ENCODE assay signal across 24 mouse cellular contexts in genomic region chr10:98728396-98729030, GRCm38 (mm10).
DNase-seq lines count a peak whose midpoint lies in the region; ATAC-seq and TF ChIP-seq lines count a peak whose summit lies in the region.
"Had no signal": no experiment of that assay in that cellular context is flagged by ENCODE, and none has a peak within 500 bp of the region (broad histone marks: within the 10 kb centered on the region; RNA-seq: fewer than 3 reads in every experiment).

No protein-coding gene starts in this region.

- no peaks in the 10 kb centered on the region for H3K36me3 ChIP-seq in lung, postnatal 0 days (ENCODE audit: insufficient read depth, low read length)
- H3K36me3 ChIP-seq in MEL (ENCODE audit: control insufficient read depth in 1 of 2, insufficient read depth in 2 of 2, low read length in 2 of 2) = peaks cover 0 to 28% of the 10 kb centered on the region in 2 experiments; a peak in 2 of 4 replicates
- H3K36me3 ChIP-seq in liver, embryonic 11.5 days (ENCODE audit: control insufficient read depth, insufficient read depth, low read length) = no peaks in the 10 kb centered on the region
- H3K36me3 ChIP-seq: embryonic facial prominence, embryonic 12.5 days; hindbrain, embryonic 13.5 days had no signal

- WGBS in lung, postnatal 0 days = 49% methylated on average over 5 of the region's 5 CpGs
- WGBS in liver, embryonic 11.5 days = 62% methylated on average over 5 of the region's 5 CpGs

- TF ChIP-seq CTCF in lung, postnatal 0 days (IDR thresholded peaks at IDR 0.05) = no peak
- TF ChIP-seq CTCF in MEL (IDR thresholded peaks at IDR 0.05 in 2 of 3, conservative IDR thresholded peaks at IDR 0.05 in 1 of 3; ENCODE audit: control insufficient read depth in 1 of 3, insufficient read depth in 1 of 3, low read depth in 2 of 3, low read length in 3 of 3, poor library complexity in 1 of 3, severe bottlenecking in 1 of 3) = no peak

- DNase-seq in lung, postnatal 0 days (ENCODE audit: low spot score) = peak; percentile 50
- no peak for DNase-seq in lung, postnatal 10 days
- DNase-seq in MEL (ENCODE audit: low read depth, low spot score) = peak; percentile 40
- DNase-seq in liver, embryonic 11.5 days (ENCODE audit: low spot score) = no peak
- no peak for DNase-seq in c-Kit-positive CD71-positive TER-119-positive erythroid progenitor cells, embryonic 14.5 days (ENCODE audit: low spot score)
- DNase-seq in spleen, postnatal 10 days (ENCODE audit: low spot score in 2 of 2) = no peak
- no peak for DNase-seq in cerebellum, adult 11-12 months
- DNase-seq: adrenal gland, postnatal 14 days; B cell, adult 2 months; cerebellum, adult 2 months; gastrocnemius, adult 2 months; heart, postnatal 10 days; kidney, adult 9 months; kidney, postnatal 25 days; right cerebral cortex, adult 18-20 months; thymus, postnatal 14 days had no signal

- no peak overlapping the region for H3K27ac ChIP-seq in lung, postnatal 0 days (ENCODE audit: low read length)
- no peak overlapping the region; the same call in 1 of the 2 replicates for H3K27ac ChIP-seq in MEL (ENCODE audit: control insufficient read depth, low read depth, low read length)
- H3K27ac ChIP-seq in liver, embryonic 11.5 days (ENCODE audit: low read depth, low read length) = no peak overlapping the region
- H3K27ac ChIP-seq: embryonic facial prominence, embryonic 12.5 days; gastrocnemius, adult 2 months; hindbrain, embryonic 13.5 days; liver, embryonic 14.5 days had no signal

- TF ChIP-seq EP300 in lung, postnatal 0 days (IDR thresholded peaks at IDR 0.05) = no peak
- peak in 1 of 2 experiments; percentile 52; a peak in 3 of 4 replicates for TF ChIP-seq EP300 in MEL (IDR thresholded peaks at IDR 0.05; ENCODE audit: low read depth in 1 of 2, low read length in 2 of 2)

- H3K27me3 ChIP-seq in lung, postnatal 0 days (replicated peaks; ENCODE audit: insufficient read depth, low read length) = no peaks in the 10 kb centered on the region
- H3K27me3 ChIP-seq in MEL (ENCODE audit: control insufficient read depth in 1 of 2, insufficient read depth in 2 of 2, low read length in 2 of 2) = no peaks in the 10 kb centered on the region
- H3K27me3 ChIP-seq in liver, embryonic 11.5 days (replicated peaks; ENCODE audit: control insufficient read depth, insufficient read depth, low read length) = no peaks in the 10 kb centered on the region
- H3K27me3 ChIP-seq: embryonic facial prominence, embryonic 12.5 days; hindbrain, embryonic 13.5 days had no signal

- H3K4me3 ChIP-seq in lung, postnatal 0 days (ENCODE audit: low read depth, low read length) = no peak overlapping the region
- H3K4me3 ChIP-seq in MEL (ENCODE audit: control insufficient read depth in 1 of 2, insufficient read depth in 1 of 2, low read depth in 2 of 2, low read length in 2 of 2) = no peak overlapping the region
- no peak overlapping the region for H3K4me3 ChIP-seq in liver, embryonic 11.5 days (ENCODE audit: low read depth, low read length)
- H3K4me3 ChIP-seq: embryonic facial prominence, embryonic 12.5 days; gastrocnemius, adult 2 months; hindbrain, embryonic 13.5 days had no signal

- ATAC-seq in lung, postnatal 0 days = no peak
- ATAC-seq in liver, embryonic 11.5 days (replicated peaks; ENCODE audit: low FRiP score) = peak; percentile 58; the same call in 1 of the 2 replicates
- peak; percentile 43; the same call in 1 of the 2 replicates for ATAC-seq in monocyte, adult 5-6 weeks (replicated peaks; ENCODE audit: insufficient number of reproducible peaks, low FRiP score, low TSS enrichment, poor library complexity, severe bottlenecking)
- ATAC-seq: activated CD4-positive, CD25-positive, alpha-beta regulatory T cell, adult 4 months; forebrain, embryonic 16.5 days; midbrain, embryonic 16.5 days had no signal

- no peak for TF ChIP-seq POLR2A in MEL (IDR thresholded peaks at IDR 0.05; ENCODE audit: control insufficient read depth in 1 of 2, insufficient read depth in 1 of 2, low read depth in 1 of 2, low read length in 2 of 2, poor library complexity in 1 of 2)

- no peak overlapping the region for H3K9ac ChIP-seq in lung, postnatal 0 days (replicated peaks; ENCODE audit: low read depth)
- no peak overlapping the region for H3K9ac ChIP-seq in MEL (ENCODE audit: control insufficient read depth, low read depth, low read length, poor library complexity, severe bottlenecking)
- no peak overlapping the region for H3K9ac ChIP-seq in liver, embryonic 11.5 days (ENCODE audit: low read depth, low read length)
- H3K9ac ChIP-seq: embryonic facial prominence, embryonic 12.5 days; hindbrain, embryonic 13.5 days; liver, embryonic 14.5 days had no signal

- H3K4me1 ChIP-seq in lung, postnatal 0 days (ENCODE audit: insufficient read depth, low read depth, low read length) = no peaks in the 10 kb centered on the region
- peaks cover 12 to 18% of the 10 kb centered on the region in 2 experiments for H3K4me1 ChIP-seq in MEL (ENCODE audit: control insufficient read depth in 1 of 2, insufficient read depth in 2 of 2, low read length in 2 of 2)
- no peaks in the 10 kb centered on the region for H3K4me1 ChIP-seq in liver, embryonic 11.5 days (replicated peaks; ENCODE audit: control insufficient read depth, insufficient read depth, low read length)
- H3K4me1 ChIP-seq: embryonic facial prominence, embryonic 12.5 days; hindbrain, embryonic 13.5 days had no signal

- H3K79me2 ChIP-seq in MEL (ENCODE audit: control insufficient read depth, insufficient read depth, low read length, poor library complexity) = no peaks in the 10 kb centered on the region

- H3K4me2 ChIP-seq in lung, postnatal 0 days (replicated peaks; ENCODE audit: low read depth, low read length) = no peak overlapping the region
- H3K4me2 ChIP-seq in liver, embryonic 11.5 days = no peak overlapping the region
- H3K4me2 ChIP-seq: embryonic facial prominence, embryonic 12.5 days; heart, embryonic 11.5 days; hindbrain, embryonic 13.5 days had no signal

- no peaks in the 10 kb centered on the region for H3K9me3 ChIP-seq in lung, postnatal 0 days (ENCODE audit: low read length)
- no peaks in the 10 kb centered on the region for H3K9me3 ChIP-seq in MEL (replicated peaks; ENCODE audit: insufficient read depth, low read length)
- no peaks in the 10 kb centered on the region for H3K9me3 ChIP-seq in liver, embryonic 11.5 days (ENCODE audit: control insufficient read depth, low read length)
- H3K9me3 ChIP-seq: embryonic facial prominence, embryonic 12.5 days; hindbrain, embryonic 13.5 days had no signal

- TF ChIP-seq RAD21 in MEL (IDR thresholded peaks at IDR 0.05; ENCODE audit: low read depth, low read length) = no peak

TF ChIP-seq in MEL, 35 proteins besides CTCF, POLR2A, EP300 and RAD21 (continues in another document):
- TF ChIP-seq ZC3H11A (IDR thresholded peaks at IDR 0.05; ENCODE audit: low read depth, low read length) = no peak
- TF ChIP-seq TCF12 (IDR thresholded peaks at IDR 0.05; ENCODE audit: low read depth, low read length) = peak; percentile 34; the same call in 1 of the 2 replicates
- TF ChIP-seq GATA1 (IDR thresholded peaks at IDR 0.05; ENCODE audit: low read depth, low read length) = peak; percentile 29; the same call in 1 of the 2 replicates
- no peak for TF ChIP-seq GABPA (IDR thresholded peaks at IDR 0.05; ENCODE audit: low read depth, low read length)
- TF ChIP-seq SIN3A (IDR thresholded peaks at IDR 0.05; ENCODE audit: low read length) = no peak
- peak; percentile 61 for TF ChIP-seq ETS1 (IDR thresholded peaks at IDR 0.05; ENCODE audit: low read depth, low read length)
- no peak for TF ChIP-seq CHD1 (IDR thresholded peaks at IDR 0.05; ENCODE audit: low read depth, low read length)
- no peak; the same call in 1 of the 2 replicates for TF ChIP-seq RCOR1 (IDR thresholded peaks at IDR 0.05; ENCODE audit: low read depth, low read length)
- TF ChIP-seq MAZ (IDR thresholded peaks at IDR 0.05; ENCODE audit: low read depth, low read length) = no peak
- TF ChIP-seq MXI1 (IDR thresholded peaks at IDR 0.05; ENCODE audit: low read depth, low read length) = no peak
- TF ChIP-seq TAL1 (IDR thresholded peaks at IDR 0.05; ENCODE audit: low read length) = no peak
- TF ChIP-seq MAFK (IDR thresholded peaks at IDR 0.05; ENCODE audit: borderline replicate concordance, low read depth, low read length) = peak; percentile 16; the same call in 1 of the 2 replicates
- TF ChIP-seq HCFC1 (IDR thresholded peaks at IDR 0.05; ENCODE audit: low read depth, low read length) = no peak
- TF ChIP-seq MYB (IDR thresholded peaks at IDR 0.05; ENCODE audit: low read depth, low read length) = no peak
- no peak for TF ChIP-seq ZMIZ1 (IDR thresholded peaks at IDR 0.05; ENCODE audit: low read depth, low read length)
- TF ChIP-seq UBTF (IDR thresholded peaks at IDR 0.05; ENCODE audit: borderline replicate concordance, insufficient read depth, low read depth, low read length) = no peak
- no peak for TF ChIP-seq NRF1 (IDR thresholded peaks at IDR 0.05; ENCODE audit: insufficient read depth, low read depth, low read length, poor library complexity, severe bottlenecking)
- TF ChIP-seq JUND (IDR thresholded peaks at IDR 0.05; ENCODE audit: low read depth, low read length) = no peak
- TF ChIP-seq E2F4 (IDR thresholded peaks at IDR 0.05; ENCODE audit: borderline replicate concordance, low read depth, low read length) = no peak
- TF ChIP-seq POLR2AphosphoS2 (IDR thresholded peaks at IDR 0.05; ENCODE audit: low read length) = no peak
- no peak for TF ChIP-seq POLR2AphosphoS5 (IDR thresholded peaks at IDR 0.05; ENCODE audit: borderline replicate concordance, low read depth, low read length)
- TF ChIP-seq USF2 (IDR thresholded peaks at IDR 0.05; ENCODE audit: borderline replicate concordance in 1 of 2, insufficient read depth in 1 of 2, low read depth in 1 of 2, low read length in 2 of 2) = no peak
- TF ChIP-seq ZNF384 (IDR thresholded peaks at IDR 0.05; ENCODE audit: low read depth, low read length) = peak; percentile 60
- no peak for TF ChIP-seq BHLHE40 (IDR thresholded peaks at IDR 0.05; ENCODE audit: borderline replicate concordance, low read depth, low read length)
- peak; percentile 89; the same call in 1 of the 2 replicates for TF ChIP-seq MEF2A (IDR thresholded peaks at IDR 0.05; ENCODE audit: extremely low read depth, insufficient replicate concordance, low read depth, low read length, poor library complexity, severe bottlenecking)
- no peak for TF ChIP-seq ZKSCAN1 (IDR thresholded peaks at IDR 0.05; ENCODE audit: low read depth, low read length)
- TF ChIP-seq MYC (IDR thresholded peaks at IDR 0.05; ENCODE audit: low read depth, low read length) = no peak
- TF ChIP-seq ELF1 (IDR thresholded peaks at IDR 0.05; ENCODE audit: low read depth, low read length) = no peak
- no peak for TF ChIP-seq SMC3 (IDR thresholded peaks at IDR 0.05; ENCODE audit: low read depth, low read length)
- TF ChIP-seq USF1 (IDR thresholded peaks at IDR 0.05; ENCODE audit: low read depth, low read length) = no peak
- no peak for TF ChIP-seq NELFE (IDR thresholded peaks at IDR 0.05; ENCODE audit: low read depth, low read length)
- TF ChIP-seq CHD2 (IDR thresholded peaks at IDR 0.05; ENCODE audit: low read length) = no peak

Comparison
In these comparisons a context has a peak if more than half of its experiments do, and no peak if none do; other contexts are left out.
1. DNase-seq: peak in lung, postnatal 0 days (single experiment) and MEL (single experiment); none in lung, postnatal 10 days (single experiment), liver, embryonic 11.5 days (single experiment), c-Kit-positive CD71-positive TER-119-positive erythroid progenitor cells, embryonic 14.5 days (single experiment), spleen, postnatal 10 days (0 of 2) and cerebellum, adult 11-12 months (single experiment).